Mouse (Mus musculus) heart, embryonic 10.5 days (tissue): ENCODE results near the gene Itgav. TPM values are rescaled to one million over a fixed set of nuclear protein-coding genes. Genes with fewer than 3 reads are reported as not detected.

Experiments used
- polyA plus RNA-seq: library from polyadenylated mRNA; unstranded; fragments of >200 nt; fragmentation: Nextera tagmentation; extraction: Ambion mirVana; gene quantifications from 2 replicates; pipeline ENCODE4 v1.2.1, GENCODE M21; 2016

The Itgav gene
- polyA plus RNA-seq, 1 experiment from 2014 or later = 48.9 TPM

Other genes starting within 250 kb of the Itgav start
- 99.4 and 108 TPM in 2 replicates for gene Zc3h15, start 80.0 kb upstream of the Itgav start, polyA plus RNA-seq
- gene Fam171b, start 88.2 kb downstream of the Itgav start, polyA plus RNA-seq = 2.6 and 4.3 TPM in 2 replicates
- not detected in 2 replicates for gene Zswim2, start 216.8 kb downstream of the Itgav start, polyA plus RNA-seq
- not detected in 2 replicates for gene Gm13698, start 231.3 kb downstream of the Itgav start, polyA plus RNA-seq
- gene Gm13693, start 237.1 kb downstream of the Itgav start, polyA plus RNA-seq = not detected in 2 replicates
- gene Gm13695, start 242.9 kb downstream of the Itgav start, polyA plus RNA-seq = not detected in 2 replicates
- gene Gm13696, start 248.7 kb downstream of the Itgav start, polyA plus RNA-seq = not detected in 2 replicates